Mouse (Mus musculus) CH12.LX (cell line): ENCODE data around the gene Nptx1. TPM values are rescaled to one million over a fixed set of nuclear protein-coding genes. Genes with fewer than 3 reads are reported as not detected.

Experiments
- DNase-seq: peaks from one replicate; pipeline ENCODE4 v3.0.0-alpha.2; 2013; ENCODE audit errors: extremely low read depth
- H3K27ac ChIP-seq: 2 replicates; pipeline ENCODE4 v1.5.1; 2012; ENCODE audit warnings: low read depth, mild to moderate bottlenecking, control low read depth, moderate library complexity; ENCODE audit not compliant: insufficient read depth
- H3K27me3 ChIP-seq: replicated peaks from 2 replicates; pipeline ENCODE3; 2012; ENCODE audit warnings: inconsistent platforms
- H3K36me3 ChIP-seq, 2 experiments: replicated peaks in 1 of 2; 2 replicates each; pipeline versions ENCODE3 to v1.6.1; 2012; ENCODE audit warnings: inconsistent platforms in 1 of 2, low read length in 1 of 2, mild to moderate bottlenecking in 1 of 2, mixed read lengths in 1 of 2, moderate library complexity in 1 of 2; ENCODE audit not compliant: control insufficient read depth in 1 of 2, insufficient read depth in 1 of 2
- H3K4me1 ChIP-seq, 2 experiments: 2 replicates each; pipeline ENCODE4 v1.6.1; 2012; ENCODE audit warnings: inconsistent platforms in 1 of 2, moderate library complexity in 1 of 2; ENCODE audit not compliant: insufficient read depth in 2 of 2, control insufficient read depth in 1 of 2
- H3K4me2 ChIP-seq: 2 replicates; pipeline ENCODE4 v1.6.1; 2012; ENCODE audit warnings: low read depth, mild to moderate bottlenecking, control low read depth; ENCODE audit not compliant: poor library complexity, insufficient read depth, severe bottlenecking
- H3K4me3 ChIP-seq, 3 experiments: fragments of 150-350 bp in 1 of 3; sonication (generic) in 1 of 3; replicated peaks in 1 of 3; 2 replicates each; pipeline versions ENCODE3 to v1.5.1; 2011 to 2012; ENCODE audit warnings: low read depth in 2 of 3, low read length in 2 of 3, mild to moderate bottlenecking in 2 of 3, moderate library complexity in 2 of 3, control low read depth in 1 of 3, improper control_type of control experiment in 1 of 3, inconsistent platforms in 1 of 3, mixed read lengths in 1 of 3; ENCODE audit not compliant: poor library complexity in 1 of 3
- H3K79me2 ChIP-seq: replicated peaks from 2 replicates; pipeline ENCODE4 v1.6.1; 2012; ENCODE audit warnings: mild to moderate bottlenecking, moderate library complexity; ENCODE audit not compliant: control insufficient read depth, poor library complexity, insufficient read depth, severe bottlenecking; ENCODE audit errors: extremely low read depth
- H3K9ac ChIP-seq: 2 replicates; pipeline ENCODE4 v1.6.1; 2012; ENCODE audit warnings: low read depth, mild to moderate bottlenecking, control low read depth, moderate library complexity; ENCODE audit not compliant: insufficient read depth
- H3K9me3 ChIP-seq: replicated peaks from 2 replicates; pipeline ENCODE3; 2012; ENCODE audit warnings: low read length, inconsistent platforms, mixed read lengths
- CTCF ChIP-seq, 2 experiments: IDR thresholded peaks in 1 of 2; conservative IDR thresholded peaks in 1 of 2; 2 replicates each; pipeline ENCODE4 v1.5.1; 2011 to 2012; ENCODE audit warnings: low read depth in 2 of 2, low read length in 2 of 2, improper control_type of control experiment in 1 of 2, inconsistent platforms in 1 of 2, mild to moderate bottlenecking in 1 of 2, moderate library complexity in 1 of 2
- E2F4 ChIP-seq: IDR thresholded peaks from 2 replicates; pipeline ENCODE4 v1.6.1; 2011; ENCODE audit warnings: low read depth, low read length, improper control_type of control experiment; ENCODE audit not compliant: insufficient replicate concordance
- ETS1 ChIP-seq: conservative IDR thresholded peaks from 2 replicates; pipeline ENCODE4 v1.6.1; 2012; ENCODE audit warnings: low read depth, mild to moderate bottlenecking, inconsistent platforms, low read length, improper control_type of control experiment, moderate library complexity
- IRF4 ChIP-seq: IDR thresholded peaks from 2 replicates; pipeline ENCODE4 v1.6.1; 2014; ENCODE audit warnings: low read depth, mild to moderate bottlenecking, inconsistent platforms, low read length, improper control_type of control experiment
- MAX ChIP-seq: IDR thresholded peaks from 2 replicates; pipeline ENCODE4 v1.6.1; 2011; ENCODE audit warnings: low read length, improper control_type of control experiment
- MAZ ChIP-seq: IDR thresholded peaks from 2 replicates; pipeline ENCODE4 v1.6.1; 2012; ENCODE audit warnings: low read depth, mild to moderate bottlenecking, inconsistent platforms, low read length, improper control_type of control experiment, moderate library complexity
- MYC ChIP-seq: IDR thresholded peaks from 2 replicates; pipeline ENCODE4 v1.6.1; 2011; ENCODE audit warnings: low read depth, mild to moderate bottlenecking, improper control_type of control experiment, low read length
- NELFE ChIP-seq: IDR thresholded peaks from 2 replicates; pipeline ENCODE4 v1.6.1; 2011; ENCODE audit warnings: low read depth, low read length, improper control_type of control experiment
- NRF1 ChIP-seq: IDR thresholded peaks from 2 replicates; pipeline ENCODE4 v1.6.1; 2014; ENCODE audit warnings: low read depth, mild to moderate bottlenecking, inconsistent platforms, low read length, improper control_type of control experiment, moderate library complexity
- POLR2AphosphoS2 ChIP-seq: IDR thresholded peaks from 2 replicates; pipeline ENCODE4 v1.6.1; 2011; ENCODE audit warnings: low read depth, low read length, improper control_type of control experiment
- RAD21 ChIP-seq: IDR thresholded peaks from 2 replicates; pipeline ENCODE4 v1.6.1; 2011; ENCODE audit warnings: low read depth, mild to moderate bottlenecking, low read length, improper control_type of control experiment, moderate library complexity
- SMC3 ChIP-seq: IDR thresholded peaks from 2 replicates; pipeline ENCODE4 v1.6.1; 2011; ENCODE audit warnings: low read depth, low read length, improper control_type of control experiment
- TBP ChIP-seq: conservative IDR thresholded peaks from 2 replicates; pipeline ENCODE4 v1.6.1; 2011; ENCODE audit warnings: low read depth, low read length, improper control_type of control experiment
- TCF12 ChIP-seq: IDR thresholded peaks from 2 replicates; pipeline ENCODE4 v1.6.1; 2014; ENCODE audit warnings: low read depth, mild to moderate bottlenecking, inconsistent platforms, low read length, improper control_type of control experiment
- UBTF ChIP-seq: IDR thresholded peaks from 2 replicates; pipeline ENCODE4 v1.6.1; 2012; ENCODE audit warnings: low read depth, mild to moderate bottlenecking, inconsistent platforms, low read length, improper control_type of control experiment, moderate library complexity
- USF1 ChIP-seq: IDR thresholded peaks from 2 replicates; pipeline ENCODE4 v1.6.1; 2014; ENCODE audit warnings: low read depth, mild to moderate bottlenecking, inconsistent platforms, low read length, improper control_type of control experiment
- USF2 ChIP-seq: conservative IDR thresholded peaks from 2 replicates; pipeline ENCODE4 v1.6.1; 2011; ENCODE audit warnings: low read depth, low read length, improper control_type of control experiment
- ZC3H11A ChIP-seq: IDR thresholded peaks from 2 replicates; pipeline ENCODE4 v1.6.1; 2012; ENCODE audit warnings: low read depth, mild to moderate bottlenecking, inconsistent platforms, low read length, improper control_type of control experiment
- ZMIZ1 ChIP-seq: IDR thresholded peaks from 2 replicates; pipeline ENCODE4 v1.6.1; 2012; ENCODE audit warnings: low read depth, mild to moderate bottlenecking, inconsistent platforms, low read length, improper control_type of control experiment
- ZNF384 ChIP-seq: IDR thresholded peaks from 2 replicates; pipeline ENCODE4 v1.6.1; 2012; ENCODE audit warnings: low read depth, low read length, improper control_type of control experiment, inconsistent platforms
- dilution Hi-C: fragments of 300-500 bp; cut with MboI; formaldehyde crosslinking; loops from 2 replicates; pipeline ENCODE4 v1.14.3; 2020; ENCODE audit warnings: low sequenced_read_pairs; ENCODE audit not compliant: extremely low pct_unique_long_range_greater_than_20kb, extremely low pct_ligation_motif_present
- in situ Hi-C: fragments of 300-500 bp; cut with MboI; formaldehyde crosslinking; loops from 3 replicates; pipeline ENCODE4 v1.14.3; 2019; ENCODE audit warnings: low sequenced_read_pairs, low pct_ligation_motif_present, low pct_unique_long_range_greater_than_20kb, mixed read lengths
- polyA plus RNA-seq: library from polyadenylated mRNA; unstranded; fragments of >175 nt; gene quantifications from 2 replicates; pipeline ENCODE4 v1.2.1, GENCODE M21; 2012; ENCODE audit warnings: low read depth; ENCODE audit not compliant: insufficient read length
- total RNA-seq, 2 experiments: library from RNA; depleted of rRNA; stranded (reverse); fragments of 300-350 nt in 1 of 2; fragments of >200 nt in 1 of 2; gene quantifications; 2 replicates each; pipeline ENCODE4 v1.2.3; 2012 to 2014

The Nptx1 gene
- total and polyA plus RNA-seq, 3 experiments = under 0.01 TPM; not detected in 2

DNA sequence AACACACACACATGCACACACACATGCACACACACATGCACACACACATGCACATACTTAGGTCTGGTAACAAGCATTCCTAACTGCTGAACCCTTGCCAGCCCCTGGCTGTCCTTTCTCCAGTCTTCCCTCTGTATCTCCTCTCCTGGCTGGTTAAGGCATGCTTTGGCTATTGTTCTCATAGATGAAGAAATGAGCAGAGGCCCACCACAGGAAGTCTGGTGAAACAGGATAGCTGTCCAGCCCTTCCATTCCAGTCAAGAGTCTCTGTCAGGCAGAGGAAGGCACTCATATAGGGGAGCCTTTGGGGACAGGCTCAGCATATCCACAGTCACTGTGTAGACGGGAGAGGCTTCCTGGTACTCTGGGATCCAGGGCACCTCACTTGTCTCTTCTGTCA lies 4.7 kb upstream of the Nptx1 start:
- no peaks in the 10 kb centered on the region for H3K79me2 ChIP-seq
- in situ Hi-C loops = no loop called here
- H3K9me3 ChIP-seq = peaks cover 24% of the 10 kb centered on the region
- dilution Hi-C loops = no loop called here
- no peak overlapping the region for H3K4me3 ChIP-seq
- H3K4me2 ChIP-seq = no peak overlapping the region
- no peak overlapping the region for H3K9ac ChIP-seq
- H3K36me3 ChIP-seq = no peaks in the 10 kb centered on the region
- peaks cover 0 to 3% of the 10 kb centered on the region in 2 experiments; a peak in 1 of 4 replicates for H3K4me1 ChIP-seq
- TF ChIP-seq ZNF384 = no peak
- TF ChIP-seq MYC = no peak
- no peak for TF ChIP-seq UBTF
- TF ChIP-seq USF1 = no peak
- TF ChIP-seq NELFE = no peak
- TF ChIP-seq POLR2AphosphoS2 = no peak
- TF ChIP-seq TBP = no peak
- DNase-seq = no peak
- no peak overlapping the region for H3K27ac ChIP-seq
- peaks cover 57% of the 10 kb centered on the region for H3K27me3 ChIP-seq

DNA sequence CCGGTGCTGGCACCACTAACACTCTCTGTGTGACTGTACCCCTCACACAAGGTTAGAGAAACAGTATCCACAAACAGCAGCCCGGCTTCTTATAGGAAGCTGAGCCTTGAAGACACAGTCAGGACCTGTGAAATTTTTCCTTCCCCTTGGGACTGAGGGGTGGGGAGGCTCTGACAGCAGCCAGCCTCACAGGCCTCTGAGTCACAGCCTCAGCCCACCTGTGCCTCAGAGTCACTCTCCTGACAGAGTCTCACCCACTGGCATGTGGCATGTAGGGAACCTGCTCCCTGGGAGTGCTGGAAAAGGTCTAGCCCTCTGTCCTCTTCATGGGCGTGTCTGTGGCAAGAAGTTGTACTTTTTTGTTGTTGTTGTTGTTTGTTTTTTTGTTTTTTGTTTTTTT lies 3.9 kb upstream of the Nptx1 start:
- no peak for DNase-seq
- peaks cover 49% of the 10 kb centered on the region for H3K27me3 ChIP-seq
- H3K4me3 ChIP-seq = no peak overlapping the region
- no peak overlapping the region for H3K4me2 ChIP-seq
- TF ChIP-seq CTCF (conservative IDR thresholded peaks at IDR 0.05 in 1 of 2, IDR thresholded peaks at IDR 0.05 in 1 of 2; ENCODE audit: low read depth in 2 of 2, low read length in 2 of 2) (no peak), E2F4 (no peak), TBP (no peak), IRF4 (no peak), ZNF384 (no peak), ETS1 (no peak), USF2 (no peak), ZMIZ1 (no peak), SMC3 (no peak), TCF12 (no peak), POLR2AphosphoS2 (no peak), RAD21 (no peak), ZC3H11A (no peak), MAZ (no peak), NRF1 (no peak), MAX (no peak)
- no peaks in the 10 kb centered on the region for H3K79me2 ChIP-seq
- H3K4me1 ChIP-seq = peaks cover 0 to 3% of the 10 kb centered on the region in 2 experiments; a peak in 1 of 4 replicates
- in situ Hi-C loops (no loop called here), dilution Hi-C loops (no loop called here)
- H3K9ac ChIP-seq = no peak overlapping the region
- H3K36me3 ChIP-seq = no peaks in the 10 kb centered on the region
- H3K9me3 ChIP-seq = peaks cover 32% of the 10 kb centered on the region
- no peak overlapping the region for H3K27ac ChIP-seq
